Mouse (Mus musculus) midbrain, embryonic 14.5 days (tissue): ENCODE data around the gene Ptprk. TPM values are rescaled to one million over a fixed set of nuclear protein-coding genes. Genes with fewer than 3 reads are reported as not detected.

Experiments used
- ATAC-seq: fragments of 200-750 bp; cut with Nextera tagmentation; 2 replicates; pipeline ENCODE4 v1.8.0; 2017; ENCODE audit warnings: moderate number of reproducible peaks, moderate library complexity; ENCODE audit not compliant: low FRiP score, low TSS enrichment
- DNase-seq: peaks from one replicate; pipeline ENCODE4 v3.0.0-alpha.2; 2015
- H3K27ac ChIP-seq: fragments of 300-500 bp; sonication (generic); replicated peaks from 2 replicates; pipeline ENCODE4 v1.5.1; 2014; ENCODE audit warnings: mild to moderate bottlenecking, low read depth, low read length, moderate library complexity
- H3K27me3 ChIP-seq: fragments of 300-500 bp; sonication (generic); 2 replicates; pipeline ENCODE4 v1.6.1; 2014; ENCODE audit warnings: low read length, control low read depth, mixed read lengths; ENCODE audit not compliant: control insufficient read depth, insufficient read depth
- H3K36me3 ChIP-seq: fragments of 300-500 bp; sonication (generic); 2 replicates; pipeline ENCODE4 v1.6.1; 2014; ENCODE audit warnings: low read length, control low read depth; ENCODE audit not compliant: control insufficient read depth, insufficient read depth
- H3K4me1 ChIP-seq: fragments of 300-500 bp; sonication (generic); 2 replicates; pipeline ENCODE4 v1.6.1; 2014; ENCODE audit warnings: mild to moderate bottlenecking, antibody characterized with exemption, low read length, control low read depth; ENCODE audit not compliant: control insufficient read depth, insufficient read depth
- H3K4me2 ChIP-seq: fragments of 300-500 bp; sonication (generic); 2 replicates; pipeline ENCODE4 v1.6.1; 2014; ENCODE audit warnings: mild to moderate bottlenecking, low read length, moderate library complexity
- H3K4me3 ChIP-seq: fragments of 300-500 bp; sonication (generic); replicated peaks from 2 replicates; pipeline ENCODE4 v1.5.1; 2014; ENCODE audit warnings: low read depth, low read length
- H3K9ac ChIP-seq: fragments of 300-500 bp; sonication (generic); replicated peaks from 2 replicates; pipeline ENCODE4 v1.6.1; 2014; ENCODE audit warnings: mild to moderate bottlenecking, low read length, moderate library complexity
- H3K9me3 ChIP-seq: fragments of 300-500 bp; sonication (generic); 2 replicates; pipeline ENCODE4 v1.6.1; 2016; ENCODE audit warnings: low read length, control low read depth, mixed read lengths; ENCODE audit not compliant: control insufficient read depth
- WGBS: fragments of 180-500 bp; shearing (Covaris S2); extraction: QIAGEN DNeasy Blood & Tissue Kit; methylation state at CpG from one replicate; pipeline ENCODE4 v1.1.7; 2014; 5-methylcytosine and 5-hydroxymethylcytosine counted together
- polyA plus RNA-seq: library from polyadenylated mRNA; unstranded; fragments of >200 nt; fragmentation: Nextera tagmentation; extraction: Ambion mirVana; gene quantifications from 2 replicates; pipeline ENCODE4 v1.2.1, GENCODE M21; 2014

Gene Ptprk
- polyA plus RNA-seq, 1 experiment from 2014 or later = 26.4 TPM

GRCm38 (mm10) chr10:28076036-28076855 is 1.6 kb downstream of the Ptprk start:
- Histone ChIP-seq H3K9me3 (no peaks in the 10 kb centered on the region), H3K4me1 (peaks cover 5% of the 10 kb centered on the region; the same call in 1 of the 2 replicates), H3K4me3 (peak overlapping the region; percentile 71), H3K27ac (peak overlapping the region; percentile 90), H3K27me3 (no peaks in the 10 kb centered on the region), H3K4me2 (peak overlapping the region; percentile 88), H3K36me3 (no peaks in the 10 kb centered on the region), H3K9ac (peak overlapping the region; percentile 79)
- 2% methylated on average over 30 of the region's 30 CpGs for WGBS
- DNase-seq (peak; percentile 61), ATAC-seq (no peak)

DNA sequence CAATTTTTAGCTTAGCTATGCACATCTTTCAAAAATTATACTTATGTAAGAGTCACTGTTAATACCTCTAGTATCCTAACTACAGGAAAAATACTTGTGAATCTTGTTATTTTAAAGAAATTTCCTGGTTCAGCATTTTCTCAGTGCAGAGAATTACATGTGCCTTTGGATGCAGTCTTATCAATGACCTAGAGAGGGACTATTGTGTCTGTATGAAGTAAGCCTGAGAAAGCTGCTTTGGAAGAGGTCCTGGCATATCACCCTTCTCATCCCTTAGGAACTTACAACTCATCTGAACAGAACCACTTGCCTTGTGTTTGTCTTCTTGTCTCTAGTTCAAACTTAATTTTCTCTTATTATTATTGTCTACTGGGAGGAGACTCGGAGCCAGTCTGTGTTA is 3.6 kb downstream of the Ptprk start:
- H3K9ac ChIP-seq = no peak overlapping the region
- WGBS = 87% methylated on average over 1 of the region's 1 CpGs
- H3K27ac ChIP-seq = no peak overlapping the region
- peak overlapping the region; percentile 88 for H3K4me2 ChIP-seq
- H3K27me3 ChIP-seq = no peaks in the 10 kb centered on the region
- DNase-seq (peak; percentile 44), ATAC-seq (no peak)
- H3K9me3 ChIP-seq = no peaks in the 10 kb centered on the region
- H3K36me3 ChIP-seq = no peaks in the 10 kb centered on the region
- no peak overlapping the region for H3K4me3 ChIP-seq
- H3K4me1 ChIP-seq = peaks cover 4% of the 10 kb centered on the region; the same call in 1 of the 2 replicates

DNA sequence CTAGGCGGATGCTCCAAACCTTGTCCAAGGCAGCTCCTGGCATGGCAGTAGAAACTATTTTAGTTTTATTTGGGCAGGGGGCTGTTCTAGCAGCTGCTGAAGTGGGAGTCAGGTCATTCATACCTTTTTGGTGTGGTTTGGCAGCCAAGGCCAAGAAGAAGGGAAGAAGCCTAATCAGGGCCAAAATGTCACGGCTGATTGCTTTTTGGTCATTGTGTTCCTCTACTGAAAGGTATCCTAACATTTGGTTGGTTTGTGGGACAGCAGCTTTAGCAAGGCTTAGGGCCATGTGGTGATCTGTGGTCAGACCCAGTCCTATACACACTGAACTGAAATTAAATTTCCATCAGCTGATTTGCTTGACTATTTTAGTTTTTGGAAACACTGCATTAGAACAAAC is 6.6 kb downstream of the Ptprk start:
- H3K4me1 ChIP-seq = no peaks in the 10 kb centered on the region
- ATAC-seq (no peak), DNase-seq (no peak)
- H3K9me3 ChIP-seq = no peaks in the 10 kb centered on the region
- H3K9ac ChIP-seq = no peak overlapping the region
- no peaks in the 10 kb centered on the region for H3K36me3 ChIP-seq
- no peak overlapping the region for H3K4me3 ChIP-seq
- WGBS = 90% methylated on average over 2 of the region's 2 CpGs
- H3K27ac ChIP-seq = no peak overlapping the region
- H3K4me2 ChIP-seq = no peak overlapping the region
- no peaks in the 10 kb centered on the region for H3K27me3 ChIP-seq

- Histone ChIP-seq H3K27ac (no peak overlapping the region), H3K9ac (no peak overlapping the region), H3K9me3 (no peaks in the 10 kb centered on the region), H3K27me3 (no peaks in the 10 kb centered on the region), H3K4me3 (no peak overlapping the region), H3K4me1 (no peaks in the 10 kb centered on the region), H3K4me2 (no peak overlapping the region), H3K36me3 (no peaks in the 10 kb centered on the region)
- WGBS = 80% methylated on average over 2 of the region's 2 CpGs
- no peak for ATAC-seq
- DNase-seq = no peak
These were observed 8.6 kb downstream of the Ptprk start for GRCm38 (mm10) chr10:28083183-28083582.

- H3K4me2 ChIP-seq = no peak overlapping the region
- 74% methylated on average over 1 of the region's 1 CpGs for WGBS
- H3K27me3 ChIP-seq = no peaks in the 10 kb centered on the region
- DNase-seq (no peak), ATAC-seq (no peak)
- no peak overlapping the region for H3K27ac ChIP-seq
- H3K9ac ChIP-seq = no peak overlapping the region
- no peaks in the 10 kb centered on the region for H3K9me3 ChIP-seq
- H3K4me1 ChIP-seq = no peaks in the 10 kb centered on the region
- H3K36me3 ChIP-seq = no peaks in the 10 kb centered on the region
- no peak overlapping the region for H3K4me3 ChIP-seq
These were observed 9.0 kb downstream of the Ptprk start for GRCm38 (mm10) chr10:28083625-28084024.

- no peaks in the 10 kb centered on the region for H3K9me3 ChIP-seq
- no peak overlapping the region for H3K4me2 ChIP-seq
- no peaks in the 10 kb centered on the region for H3K4me1 ChIP-seq
- H3K36me3 ChIP-seq = no peaks in the 10 kb centered on the region
- WGBS = 75% methylated on average over 6 of the region's 6 CpGs
- no peak for DNase-seq
- H3K4me3 ChIP-seq = no peak overlapping the region
- no peak overlapping the region for H3K9ac ChIP-seq
- H3K27ac ChIP-seq = no peak overlapping the region
- H3K27me3 ChIP-seq = no peaks in the 10 kb centered on the region
- ATAC-seq = no peak
These were observed 12.7 kb downstream of the Ptprk start for GRCm38 (mm10) chr10:28087341-28087740.

- ATAC-seq = no peak
- H3K4me2 ChIP-seq = no peak overlapping the region
- no peak for DNase-seq
- no peak overlapping the region for H3K4me3 ChIP-seq
- H3K9ac ChIP-seq = no peak overlapping the region
- no peaks in the 10 kb centered on the region for H3K36me3 ChIP-seq
- H3K27me3 ChIP-seq = no peaks in the 10 kb centered on the region
- no peak overlapping the region for H3K27ac ChIP-seq
- WGBS = 65% methylated on average over 3 of the region's 3 CpGs
- H3K9me3 ChIP-seq = no peaks in the 10 kb centered on the region
- H3K4me1 ChIP-seq = no peaks in the 10 kb centered on the region
These were observed 13.1 kb downstream of the Ptprk start for GRCm38 (mm10) chr10:28087749-28088148.

DNA sequence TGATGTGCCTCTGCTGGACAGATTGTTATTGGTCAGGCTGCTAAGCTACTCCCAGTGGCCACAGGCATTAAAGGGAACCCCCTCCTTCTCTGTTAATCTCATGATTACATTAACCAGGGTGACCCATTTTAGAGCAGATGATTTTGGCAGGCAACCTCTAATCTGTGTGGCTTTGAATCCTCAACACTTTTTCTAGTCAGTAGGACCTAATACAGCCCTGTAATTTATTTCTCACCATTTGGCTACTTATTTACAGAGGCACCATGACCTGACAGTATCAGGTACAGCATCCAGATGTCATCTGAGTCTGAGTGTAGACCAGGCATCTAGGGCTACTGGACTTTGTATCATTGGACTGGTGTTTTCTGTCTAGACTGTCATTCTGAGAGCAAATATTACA is 21.4 kb downstream of the Ptprk start:
- Histone ChIP-seq H3K27me3 (no peaks in the 10 kb centered on the region), H3K4me1 (no peaks in the 10 kb centered on the region), H3K4me3 (no peak overlapping the region), H3K27ac (no peak overlapping the region), H3K9ac (no peak overlapping the region), H3K36me3 (no peaks in the 10 kb centered on the region), H3K4me2 (no peak overlapping the region), H3K9me3 (no peaks in the 10 kb centered on the region)
- ATAC-seq = no peak
- no peak for DNase-seq

DNA sequence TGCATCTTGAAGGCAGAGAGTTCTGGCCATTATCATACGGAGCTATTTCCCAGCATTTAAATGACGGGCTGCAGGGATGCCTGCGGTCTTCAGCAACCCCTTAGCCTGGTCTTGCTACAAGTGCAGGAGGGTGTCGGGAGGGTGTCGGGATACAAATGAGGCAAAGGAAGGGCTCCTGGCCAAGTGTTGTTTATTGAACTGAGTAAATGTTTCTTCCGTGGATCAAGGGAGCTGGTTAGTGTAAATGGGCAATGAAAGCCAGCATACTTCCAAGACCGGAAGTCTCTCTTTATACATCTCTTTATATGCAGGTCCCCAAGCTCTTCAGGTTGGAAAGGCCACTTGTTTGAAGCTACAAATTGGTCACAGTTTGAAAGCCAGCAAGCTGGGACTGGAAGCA is 23.0 kb downstream of the Ptprk start:
- no peaks in the 10 kb centered on the region for H3K36me3 ChIP-seq
- H3K9me3 ChIP-seq = no peaks in the 10 kb centered on the region
- H3K27ac ChIP-seq = no peak overlapping the region
- WGBS = 77% methylated on average over 7 of the region's 7 CpGs
- no peak overlapping the region for H3K4me2 ChIP-seq
- H3K4me3 ChIP-seq = no peak overlapping the region
- DNase-seq = no peak
- H3K4me1 ChIP-seq = no peaks in the 10 kb centered on the region
- no peak for ATAC-seq
- H3K9ac ChIP-seq = no peak overlapping the region
- no peaks in the 10 kb centered on the region for H3K27me3 ChIP-seq
